Comparison of ENCODE assay signal across 8 mouse cellular contexts in genomic region chr14:79912610-79913009, GRCm38 (mm10).
A peak's percentile ranks its signal among the peaks of the same experiment; 100 is the strongest.
DNase-seq lines count a peak whose midpoint lies in the region; ATAC-seq and TF ChIP-seq lines count a peak whose summit lies in the region.

No protein-coding gene starts in this region.

- 39% methylated on average over 4 of the region's 4 CpGs for WGBS in heart, embryonic 11.5 days (ENCODE audit: insufficient replicate concordance)
- 41% methylated on average over 4 of the region's 4 CpGs for WGBS in bone marrow, adult 2 months
- WGBS in forebrain, postnatal 0 days, result 37% methylated on average over 4 of the region's 4 CpGs
- WGBS in midbrain, embryonic 14.5 days, result 25% methylated on average over 4 of the region's 4 CpGs

- in situ Hi-C loops in CH12.LX (cut with MboI; ENCODE audit: low pct_ligation_motif_present, low pct_unique_long_range_greater_than_20kb, low sequenced_read_pairs), result no loop called here

- H3K4me2 ChIP-seq in heart, embryonic 11.5 days, result no peak overlapping the region
- H3K4me2 ChIP-seq in CH12.LX (ENCODE audit: insufficient read depth, low read depth, poor library complexity, severe bottlenecking), result no peak overlapping the region
- H3K4me2 ChIP-seq in forebrain, postnatal 0 days (ENCODE audit: low read depth), result no peak overlapping the region
- no peak overlapping the region for H3K4me2 ChIP-seq in midbrain, embryonic 14.5 days (ENCODE audit: low read length)

- TF ChIP-seq EP300 in CH12.LX (IDR thresholded peaks at IDR 0.05; ENCODE audit: low read length), result no peak

- no peaks in the 10 kb centered on the region for H3K4me1 ChIP-seq in heart, embryonic 11.5 days (ENCODE audit: control insufficient read depth, insufficient read depth, low read length)
- H3K4me1 ChIP-seq in CH12.LX (ENCODE audit: control insufficient read depth in 1 of 2, insufficient read depth in 2 of 2), result peaks cover 0 to 31% of the 10 kb centered on the region in 2 experiments; a peak in 2 of 4 replicates
- no peaks in the 10 kb centered on the region for H3K4me1 ChIP-seq in bone marrow, adult 2 months (ENCODE audit: control insufficient read depth, insufficient read depth, low read length)
- H3K4me1 ChIP-seq in forebrain, postnatal 0 days (ENCODE audit: insufficient read depth), result peaks cover 7% of the 10 kb centered on the region; the same call in 1 of the 2 replicates
- H3K4me1 ChIP-seq in midbrain, embryonic 14.5 days (ENCODE audit: control insufficient read depth, insufficient read depth, low read length), result peaks cover 6% of the 10 kb centered on the region; the same call in 1 of the 2 replicates

- TF ChIP-seq RAD21 in CH12.LX (IDR thresholded peaks at IDR 0.05; ENCODE audit: low read depth, low read length), result peak; percentile 95

- no peak for TF ChIP-seq POLR2A in CH12.LX (IDR thresholded peaks at IDR 0.05; ENCODE audit: low read depth, low read length)
- no peak for TF ChIP-seq POLR2A in bone marrow, adult 2 months (IDR thresholded peaks at IDR 0.05; ENCODE audit: borderline replicate concordance, control insufficient read depth, low read depth, low read length)

- no peaks in the 10 kb centered on the region for H3K9me3 ChIP-seq in heart, embryonic 11.5 days (replicated peaks; ENCODE audit: control insufficient read depth, low read length)
- H3K9me3 ChIP-seq in CH12.LX (replicated peaks; ENCODE audit: low read length), result peaks cover 3% of the 10 kb centered on the region
- no peaks in the 10 kb centered on the region for H3K9me3 ChIP-seq in forebrain, postnatal 0 days (ENCODE audit: low read length)
- H3K9me3 ChIP-seq in midbrain, embryonic 14.5 days (ENCODE audit: control insufficient read depth, low read length), result no peaks in the 10 kb centered on the region

- no peak overlapping the region for H3K27ac ChIP-seq in heart, embryonic 11.5 days (ENCODE audit: low read depth, low read length)
- H3K27ac ChIP-seq in CH12.LX (ENCODE audit: insufficient read depth, low read depth), result no peak overlapping the region
- no peak overlapping the region for H3K27ac ChIP-seq in bone marrow, adult 2 months (ENCODE audit: control insufficient read depth, insufficient read depth, low read depth, low read length, poor library complexity)
- no peak overlapping the region for H3K27ac ChIP-seq in forebrain, postnatal 0 days (ENCODE audit: low read depth, low read length)
- H3K27ac ChIP-seq in layer of hippocampus, adult 2 months, result no peak overlapping the region
- H3K27ac ChIP-seq in midbrain, embryonic 14.5 days (replicated peaks; ENCODE audit: low read depth, low read length), result no peak overlapping the region

- dilution Hi-C loops in CH12.LX (cut with MboI; ENCODE audit: extremely low pct_ligation_motif_present, extremely low pct_unique_long_range_greater_than_20kb, low sequenced_read_pairs), result no loop called here

- no peak for ATAC-seq in heart, embryonic 11.5 days (replicated peaks; ENCODE audit: insufficient number of reproducible peaks, low FRiP score, low TSS enrichment)
- no peak for ATAC-seq in forebrain, postnatal 0 days
- ATAC-seq in midbrain, embryonic 14.5 days (ENCODE audit: low FRiP score, low TSS enrichment), result no peak; the same call in 1 of the 2 replicates

- H3K9ac ChIP-seq in heart, embryonic 11.5 days (ENCODE audit: low read depth, low read length), result no peak overlapping the region
- no peak overlapping the region for H3K9ac ChIP-seq in CH12.LX (ENCODE audit: insufficient read depth, low read depth)
- no peak overlapping the region for H3K9ac ChIP-seq in forebrain, postnatal 0 days
- no peak overlapping the region for H3K9ac ChIP-seq in midbrain, embryonic 14.5 days (replicated peaks; ENCODE audit: low read length)

- no peaks in the 10 kb centered on the region for H3K79me2 ChIP-seq in CH12.LX (replicated peaks; ENCODE audit: control insufficient read depth, extremely low read depth, insufficient read depth, poor library complexity, severe bottlenecking)

- peak; percentile 44 for DNase-seq in heart, adult 11 months
- peak; percentile 78 for DNase-seq in CH12.LX (ENCODE audit: extremely low read depth)
- peak; percentile 58 for DNase-seq in forebrain, postnatal 0 days
- peak; percentile 42 to 64 for DNase-seq in layer of hippocampus, adult 2 months (ENCODE audit: low spot score in 2 of 2)
- peak; percentile 84 for DNase-seq in midbrain, embryonic 14.5 days
- DNase-seq in yolk sac, embryonic 10.5 days (ENCODE audit: low spot score), result no peak

- TF ChIP-seq CTCF in CH12.LX (conservative IDR thresholded peaks at IDR 0.05 in 1 of 2, IDR thresholded peaks at IDR 0.05 in 1 of 2; ENCODE audit: low read depth in 2 of 2, low read length in 2 of 2), result peak; percentile 88 to 92
- peak; percentile 16; the same call in 1 of the 2 replicates for TF ChIP-seq CTCF in bone marrow, adult 2 months (IDR thresholded peaks at IDR 0.05; ENCODE audit: control insufficient read depth, insufficient read depth, low read length)
- TF ChIP-seq CTCF in forebrain, postnatal 0 days (IDR thresholded peaks at IDR 0.05; ENCODE audit: low read depth), result peak; percentile 72
- peak; percentile 86 for TF ChIP-seq CTCF in layer of hippocampus, adult 2 months (conservative IDR thresholded peaks at IDR 0.05)

- H3K27me3 ChIP-seq in heart, embryonic 11.5 days (ENCODE audit: control insufficient read depth, insufficient read depth, low read length), result no peaks in the 10 kb centered on the region
- no peaks in the 10 kb centered on the region for H3K27me3 ChIP-seq in CH12.LX (replicated peaks)
- no peaks in the 10 kb centered on the region for H3K27me3 ChIP-seq in forebrain, postnatal 0 days (ENCODE audit: insufficient read depth, low read length)
- no peaks in the 10 kb centered on the region for H3K27me3 ChIP-seq in midbrain, embryonic 14.5 days (ENCODE audit: control insufficient read depth, insufficient read depth, low read length)

- no peak overlapping the region for H3K4me3 ChIP-seq in heart, embryonic 11.5 days (ENCODE audit: low read depth, low read length)
- H3K4me3 ChIP-seq in CH12.LX (replicated peaks in 1 of 3; ENCODE audit: low read depth in 2 of 3, low read length in 2 of 3, poor library complexity in 1 of 3), result no peak overlapping the region
- no peak overlapping the region for H3K4me3 ChIP-seq in bone marrow, adult 2 months (replicated peaks; ENCODE audit: control insufficient read depth, low read depth, low read length)
- H3K4me3 ChIP-seq in forebrain, postnatal 0 days (ENCODE audit: low read depth, low read length), result no peak overlapping the region
- no peak overlapping the region for H3K4me3 ChIP-seq in layer of hippocampus, adult 2 months
- H3K4me3 ChIP-seq in midbrain, embryonic 14.5 days (replicated peaks; ENCODE audit: low read depth, low read length), result no peak overlapping the region

- H3K36me3 ChIP-seq in heart, embryonic 11.5 days (ENCODE audit: control insufficient read depth, insufficient read depth, low read length), result no peaks in the 10 kb centered on the region
- peaks cover 0 to 3% of the 10 kb centered on the region in 2 experiments for H3K36me3 ChIP-seq in CH12.LX (replicated peaks in 1 of 2; ENCODE audit: control insufficient read depth in 1 of 2, insufficient read depth in 1 of 2, low read length in 1 of 2)
- H3K36me3 ChIP-seq in forebrain, postnatal 0 days (ENCODE audit: insufficient read depth), result no peaks in the 10 kb centered on the region
- no peaks in the 10 kb centered on the region for H3K36me3 ChIP-seq in midbrain, embryonic 14.5 days (ENCODE audit: control insufficient read depth, insufficient read depth, low read length)

TF ChIP-seq in CH12.LX, 34 proteins besides CTCF, POLR2A, EP300 and RAD21:
- TF ChIP-seq SMC3 (IDR thresholded peaks at IDR 0.05; ENCODE audit: low read depth, low read length) (peak; percentile 93), NRF1 (IDR thresholded peaks at IDR 0.05; ENCODE audit: low read depth, low read length) (no peak), BHLHE40 (IDR thresholded peaks at IDR 0.05; ENCODE audit: low read depth, low read length) (0 out of 2 replicates have a peak, but pooled peaks have one; percentile 10), ZMIZ1 (IDR thresholded peaks at IDR 0.05; ENCODE audit: low read depth, low read length) (no peak), IRF4 (IDR thresholded peaks at IDR 0.05; ENCODE audit: low read depth, low read length) (peak; percentile 50; the same call in 1 of the 2 replicates), ZC3H11A (IDR thresholded peaks at IDR 0.05; ENCODE audit: low read depth, low read length) (peak; percentile 80), MAFK (IDR thresholded peaks at IDR 0.05; ENCODE audit: insufficient replicate concordance, low read length) (no peak), MEF2A (IDR thresholded peaks at IDR 0.05; ENCODE audit: borderline replicate concordance, low read depth, low read length) (no peak), ZNF384 (IDR thresholded peaks at IDR 0.05; ENCODE audit: low read depth, low read length) (peak; percentile 13; the same call in 1 of the 2 replicates), NELFE (IDR thresholded peaks at IDR 0.05; ENCODE audit: low read depth, low read length) (peak; percentile 53), ZKSCAN1 (IDR thresholded peaks at IDR 0.05; ENCODE audit: borderline replicate concordance, low read depth, low read length) (no peak), TCF12 (IDR thresholded peaks at IDR 0.05; ENCODE audit: low read depth, low read length) (0 out of 2 replicates have a peak, but pooled peaks have one; percentile 13)

Comparison
In these comparisons a context has a peak if more than half of its experiments do, and no peak if none do; other contexts are left out.
1. CTCF ChIP-seq: peak in every context shown above with its lines; median percentile 90 in CH12.LX; 86 in layer of hippocampus, adult 2 months; 72 in forebrain, postnatal 0 days; 16 in bone marrow, adult 2 months.